ENCODE assay signal across 8 mouse cellular contexts in the genomic region with DNA sequence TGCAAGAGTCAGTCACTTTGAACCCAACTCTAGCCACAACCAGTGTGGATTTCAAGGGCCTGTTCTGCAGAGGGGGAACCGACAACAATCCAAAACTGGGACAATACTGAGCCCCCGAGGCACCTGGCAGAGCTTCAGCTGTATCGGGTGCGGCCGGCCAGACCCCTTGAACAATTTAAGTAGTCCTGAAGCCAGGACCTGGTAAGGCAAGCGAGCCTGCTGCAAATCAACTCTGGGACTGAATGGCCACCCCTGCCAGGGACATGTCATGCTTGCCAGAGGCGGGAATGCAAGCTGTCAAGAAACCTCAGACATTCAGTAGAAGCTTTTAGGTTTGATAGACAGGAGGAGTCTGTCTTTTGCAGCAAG. TPM values are rescaled to one million over a fixed set of nuclear protein-coding genes. Genes with fewer than 3 reads are reported as not detected.
DNase-seq lines count a peak whose midpoint lies in the region; ATAC-seq and TF ChIP-seq lines count a peak whose summit lies in the region.

No protein-coding gene starts in this region.

- DNase-seq in left cerebral cortex, adult 2 months (ENCODE audit: extremely low spot score in 1 of 2, low spot score in 2 of 2) = peak in 1 of 2 experiments; percentile 37
- DNase-seq in left cerebral cortex, adult 11 months (ENCODE audit: low spot score) = no peak
- DNase-seq in kidney, postnatal 10 days = peak; percentile 41
- DNase-seq in right cerebral cortex, adult 2 months (ENCODE audit: low spot score in 2 of 2) = no peak

- H3K36me3 ChIP-seq in forebrain, embryonic 15.5 days = no peaks in the 10 kb centered on the region

- peak overlapping the region; percentile 87 for H3K4me2 ChIP-seq in forebrain, embryonic 15.5 days (replicated peaks)

- H3K4me1 ChIP-seq in brown adipose tissue, adult 24 weeks (ENCODE audit: control insufficient read depth, insufficient read depth, insufficient read length, low read length) = peaks cover 3% of the 10 kb centered on the region
- H3K4me1 ChIP-seq in forebrain, embryonic 15.5 days = peaks cover 69% of the 10 kb centered on the region
- H3K4me1 ChIP-seq in olfactory bulb, adult 2 months (ENCODE audit: control insufficient read depth, insufficient read depth, low read length) = peaks cover 35% of the 10 kb centered on the region

- H3K9me3 ChIP-seq in forebrain, embryonic 15.5 days = no peaks in the 10 kb centered on the region

- no peaks in the 10 kb centered on the region for H3K27me3 ChIP-seq in forebrain, embryonic 15.5 days

- H3K9ac ChIP-seq in forebrain, embryonic 15.5 days (replicated peaks) = peak overlapping the region; percentile 92

- H3K4me3 ChIP-seq in left cerebral cortex, adult 2 months = peak overlapping the region; percentile 92
- H3K4me3 ChIP-seq in brown adipose tissue, adult 24 weeks (ENCODE audit: insufficient read depth, low read depth, low read length) = peak overlapping the region; percentile 87
- H3K4me3 ChIP-seq in forebrain, embryonic 15.5 days = peak overlapping the region; percentile 90
- peak overlapping the region; percentile 54 for H3K4me3 ChIP-seq in olfactory bulb, adult 2 months (ENCODE audit: insufficient read depth, low read depth, low read length)

- H3K27ac ChIP-seq in left cerebral cortex, adult 2 months = peak overlapping the region; percentile 100
- no peak overlapping the region for H3K27ac ChIP-seq in brown adipose tissue, adult 24 weeks (replicated peaks; ENCODE audit: low read depth, low read length)
- H3K27ac ChIP-seq in forebrain, embryonic 15.5 days (replicated peaks) = peak overlapping the region; percentile 97
- 0 out of 2 replicates have a peak overlapping the region, but pooled peaks have one; percentile 12 for H3K27ac ChIP-seq in olfactory bulb, adult 2 months (ENCODE audit: insufficient read depth, low read depth, low read length)

- no peak for TF ChIP-seq POLR2A in olfactory bulb, adult 2 months (IDR thresholded peaks at IDR 0.05; ENCODE audit: insufficient read depth, low read depth, low read length)

- no peak for TF ChIP-seq CTCF in left cerebral cortex, adult 2 months (IDR thresholded peaks at IDR 0.05)
- no peak for TF ChIP-seq CTCF in olfactory bulb, adult 2 months (IDR thresholded peaks at IDR 0.05; ENCODE audit: insufficient read depth, low read depth, low read length)

- intact Hi-C loops in left cerebral cortex, adult 2 months (cut with DNase I) = loop anchor here (2.0 to 10.0 kb wide), 5 partner anchors 212 to 620 kb away; no protein-coding TSS in a partner anchor

- WGBS in forebrain, embryonic 15.5 days = 8% methylated on average over 7 of the region's 7 CpGs
- WGBS in olfactory bulb, adult 2 months = 15% methylated on average over 7 of the region's 7 CpGs

- no peak for ATAC-seq in forebrain, embryonic 15.5 days (replicated peaks)
- no peak for ATAC-seq in granulocyte monocyte progenitor cell, adult 5-6 weeks (replicated peaks; ENCODE audit: poor library complexity, severe bottlenecking)

RNA-seq across cellular contexts. Expression of a gene that starts 1.2 kb away (rescaled TPM):
- total RNA-seq in left cerebral cortex, adult 2 months (2021) = 10 to 100 TPM; 72.9 to 87.5 TPM
- 2.7 and 4.0 TPM in 2 replicates for polyA plus RNA-seq in brown adipose tissue, adult 24 weeks (2012; ENCODE audit: insufficient read depth, insufficient read length, missing spikeins)
- polyA plus RNA-seq in forebrain, embryonic 15.5 days (2015; fragmentation: Nextera tagmentation; extraction: Ambion mirVana) = 11.6 and 12.6 TPM in 2 replicates
- polyA plus RNA-seq in olfactory bulb, adult 2 months (2012; ENCODE audit: insufficient read depth, insufficient read length, low replicate concordance, missing spikeins) = not detected in 2 replicates
- total RNA-seq in granulocyte monocyte progenitor cell, adult 5-6 weeks (2014; fragmentation: Nextera tagmentation) = 0.53 TPM in 1 of 2 replicates, not detected in the other
- total RNA-seq in granulocyte monocyte progenitor cell, adult 5-6 weeks (2017) = under 0.01 and 0.13 TPM in 2 replicates
